Mouse (Mus musculus): ENCODE data around the gene Plekhg6.

DNA sequence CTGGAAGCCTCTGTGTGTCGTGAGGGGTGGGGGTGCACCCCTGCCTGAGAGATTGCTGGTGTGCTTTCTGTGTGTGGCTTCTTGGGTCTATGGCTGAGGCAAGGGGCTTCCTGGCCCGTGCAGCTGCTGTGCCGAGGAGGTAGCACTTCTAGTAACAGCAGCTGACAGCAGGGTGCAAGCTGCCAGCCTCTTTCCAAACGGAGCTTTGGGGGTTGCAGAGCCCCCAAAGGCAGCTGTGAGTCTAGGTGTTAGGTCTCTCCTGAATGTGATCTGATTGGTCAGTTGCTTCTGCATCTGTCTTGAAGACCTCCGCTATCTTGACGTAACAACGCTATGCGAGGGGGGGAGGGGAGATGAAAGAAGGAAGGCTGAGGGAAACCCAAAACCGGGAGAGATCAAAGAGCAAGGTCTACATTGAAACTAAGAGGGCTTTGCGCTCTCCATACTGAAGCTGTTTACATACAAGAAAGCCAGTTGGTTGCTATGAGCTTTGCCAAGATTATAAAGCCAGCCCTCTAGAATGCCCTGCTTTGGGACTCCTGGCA lies 25.3 kb downstream of the Plekhg6 start:
- TF ChIP-seq CTCF (IDR thresholded peaks at IDR 0.05; ENCODE audit: borderline replicate concordance, insufficient read depth, low read length) = no peak
- no peak for TF ChIP-seq POLR2A (IDR thresholded peaks at IDR 0.05; ENCODE audit: low read depth, low read length)

Measured in embryonic fibroblast, embryonic 13.5 days (primary cell).